Mouse (Mus musculus) lung, adult 2 months (tissue): Measurements from ENCODE around the gene Plcl2. TPM values are rescaled to one million over a fixed set of nuclear protein-coding genes. Genes with fewer than 3 reads are reported as not detected.

Experiments
- DNase-seq: peaks from one replicate; pipeline ENCODE4 v3.0.0; 2022
- H3K4me1 ChIP-seq: fragments of 200-500 bp; 2 replicates; pipeline ENCODE4 v1.6.1; 2011; ENCODE audit warnings: low read length; ENCODE audit not compliant: control insufficient read depth, insufficient read depth
- H3K4me3 ChIP-seq: fragments of 200-500 bp; replicated peaks from 2 replicates; pipeline ENCODE3; 2011; ENCODE audit warnings: low read depth, mild to moderate bottlenecking, control low read depth, low read length; ENCODE audit errors: extremely low read depth
- CTCF ChIP-seq: fragments of 200-500 bp; IDR thresholded peaks from 2 replicates; pipeline ENCODE4 v1.5.1; 2011; ENCODE audit warnings: mild to moderate bottlenecking, low read length, control low read depth; ENCODE audit not compliant: insufficient read depth
- POLR2A ChIP-seq: fragments of 200-500 bp; IDR thresholded peaks from 2 replicates; pipeline ENCODE4 v1.6.1; 2011; ENCODE audit warnings: low read depth, mild to moderate bottlenecking, control low read depth, low read length, borderline replicate concordance; ENCODE audit errors: extremely low read depth
- WGBS: fragments of 180-500 bp; shearing (Covaris S2); methylation state at CpG from one replicate; pipeline ENCODE4 v1.1.7; 2018; 5-methylcytosine and 5-hydroxymethylcytosine counted together
- polyA plus RNA-seq: library from polyadenylated mRNA; depleted of rRNA; stranded (reverse); fragments of >200 nt; gene quantifications from 2 replicates; pipeline ENCODE4 v1.2.3, GENCODE M21; 2012

Gene Plcl2
- polyA plus RNA-seq, 1 experiment: 3.0 TPM

DNA sequence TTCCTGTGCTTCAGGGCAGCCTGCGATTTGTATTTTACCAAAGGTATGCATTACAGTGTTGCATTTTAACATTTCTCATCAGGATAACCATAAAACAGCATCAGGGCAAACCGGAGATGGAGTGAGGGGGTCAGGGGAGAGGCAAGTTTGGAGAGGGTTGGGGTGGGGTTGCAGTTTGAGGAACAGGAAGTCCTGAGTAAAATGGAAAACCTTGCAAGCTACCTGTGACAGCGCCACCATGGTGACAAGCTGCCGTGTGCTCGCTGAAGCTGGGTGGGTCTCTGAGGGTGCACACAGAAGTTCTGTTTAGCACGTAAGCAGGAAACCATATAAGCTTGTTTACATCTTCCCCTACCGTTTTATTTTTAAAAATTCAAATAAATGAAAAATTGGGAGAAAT lies 25.5 kb upstream of the Plcl2 start:
- Histone ChIP-seq H3K4me1 (no peaks in the 10 kb centered on the region), H3K4me3 (no peak overlapping the region)
- no peak for TF ChIP-seq CTCF
- TF ChIP-seq POLR2A: no peak
- no peak for DNase-seq
- 60% methylated on average over 7 of the region's 7 CpGs for WGBS

- TF ChIP-seq POLR2A (no peak), CTCF (no peak)
- Histone ChIP-seq H3K4me1 (no peaks in the 10 kb centered on the region), H3K4me3 (no peak overlapping the region)
- DNase-seq: no peak
- WGBS: 58% methylated on average over 5 of the region's 5 CpGs
Measured at GRCm38 (mm10) chr17:50484981-50485380, 24.2 kb upstream of the Plcl2 start.

DNA sequence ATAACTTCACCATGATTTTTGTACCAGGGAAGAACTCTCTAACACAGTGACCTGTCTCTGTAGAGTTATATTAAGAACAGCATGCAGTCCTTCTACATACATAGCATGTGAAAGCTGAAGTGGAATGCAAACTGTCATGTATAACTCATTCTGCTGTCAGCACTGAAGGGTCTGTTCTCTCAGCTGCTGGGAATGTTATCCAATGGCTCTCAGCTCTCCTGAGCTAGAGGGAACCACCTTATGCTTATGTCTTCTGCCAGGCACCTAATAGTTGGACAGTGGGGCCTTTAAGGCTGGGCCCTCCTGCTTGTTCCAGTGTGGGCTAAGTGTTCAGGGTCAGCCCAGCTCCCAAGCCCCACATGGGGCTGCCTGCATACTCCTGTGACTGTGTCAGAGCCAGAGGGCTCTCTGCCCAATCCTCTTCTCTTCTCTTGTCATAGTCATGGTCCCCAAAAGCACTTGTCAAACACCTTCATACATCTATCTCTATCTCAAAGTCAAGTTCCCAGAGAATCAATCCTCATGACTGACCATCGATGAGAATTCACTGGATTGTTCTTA lies 22.1 kb upstream of the Plcl2 start:
- DNase-seq: no peak
- TF ChIP-seq POLR2A (no peak), CTCF (no peak)
- H3K4me3 ChIP-seq: no peak overlapping the region
- H3K4me1 ChIP-seq: no peaks in the 10 kb centered on the region
- 83% methylated on average over 1 of the region's 1 CpGs for WGBS

DNA sequence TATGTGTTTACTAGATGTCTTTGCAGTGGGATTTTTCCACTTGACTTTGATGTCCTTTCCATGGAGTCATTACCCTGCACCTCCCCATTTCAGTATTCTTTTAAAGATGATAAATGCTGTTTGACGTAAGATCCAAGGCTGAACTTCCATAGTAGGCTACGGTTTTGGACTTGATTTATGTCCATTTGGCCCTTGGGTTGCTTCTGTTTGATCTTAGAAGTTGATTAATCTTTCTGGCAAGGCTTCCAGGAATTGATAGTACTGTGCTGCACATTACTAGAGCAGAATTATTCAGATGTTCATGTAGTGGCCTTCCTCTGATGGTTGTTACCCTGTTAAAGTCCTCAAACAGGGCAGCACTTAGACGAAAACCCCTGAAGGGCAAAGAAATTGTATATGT lies 21.5 kb upstream of the Plcl2 start:
- no peaks in the 10 kb centered on the region for H3K4me1 ChIP-seq
- no peak for TF ChIP-seq POLR2A
- no peak overlapping the region for H3K4me3 ChIP-seq
- DNase-seq: no peak
- 64% methylated on average over 3 of the region's 3 CpGs for WGBS

DNA sequence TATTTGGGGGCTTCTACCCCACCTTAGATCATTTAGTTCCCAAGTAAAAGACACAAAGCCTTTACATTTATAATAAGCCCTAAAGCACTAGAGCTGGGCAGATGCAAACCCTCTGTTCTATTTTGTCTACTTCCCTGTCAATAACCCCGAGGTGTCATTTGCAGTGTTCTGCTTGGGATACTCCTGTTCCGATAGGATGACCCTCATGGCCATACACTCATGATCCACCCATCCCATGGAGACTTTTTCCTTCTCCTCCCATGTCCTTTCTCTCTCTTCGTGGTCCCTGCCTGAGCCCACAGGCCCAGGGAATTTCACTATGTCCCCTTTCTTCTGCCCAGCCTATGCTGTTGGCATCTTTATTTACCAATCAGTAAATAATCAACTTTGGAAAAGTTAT lies 20.8 kb upstream of the Plcl2 start:
- Histone ChIP-seq H3K4me3 (no peak overlapping the region), H3K4me1 (no peaks in the 10 kb centered on the region)
- no peak for DNase-seq
- WGBS: 81% methylated on average over 3 of the region's 3 CpGs
- TF ChIP-seq CTCF (no peak), POLR2A (no peak)

- WGBS: 90% methylated on average over 2 of the region's 2 CpGs
- TF ChIP-seq POLR2A (no peak), CTCF (no peak)
- DNase-seq: no peak
- H3K4me1 ChIP-seq: no peaks in the 10 kb centered on the region
- no peak overlapping the region for H3K4me3 ChIP-seq
Measured at GRCm38 (mm10) chr17:50488895-50489294, 20.3 kb upstream of the Plcl2 start.

GRCm38 (mm10) chr17:50490644-50491430 lies 18.4 kb upstream of the Plcl2 start:
- no peaks in the 10 kb centered on the region for H3K4me1 ChIP-seq
- WGBS: 84% methylated on average over 11 of the region's 11 CpGs
- H3K4me3 ChIP-seq: no peak overlapping the region
- no peak for DNase-seq
- TF ChIP-seq POLR2A: no peak
- no peak for TF ChIP-seq CTCF

DNA sequence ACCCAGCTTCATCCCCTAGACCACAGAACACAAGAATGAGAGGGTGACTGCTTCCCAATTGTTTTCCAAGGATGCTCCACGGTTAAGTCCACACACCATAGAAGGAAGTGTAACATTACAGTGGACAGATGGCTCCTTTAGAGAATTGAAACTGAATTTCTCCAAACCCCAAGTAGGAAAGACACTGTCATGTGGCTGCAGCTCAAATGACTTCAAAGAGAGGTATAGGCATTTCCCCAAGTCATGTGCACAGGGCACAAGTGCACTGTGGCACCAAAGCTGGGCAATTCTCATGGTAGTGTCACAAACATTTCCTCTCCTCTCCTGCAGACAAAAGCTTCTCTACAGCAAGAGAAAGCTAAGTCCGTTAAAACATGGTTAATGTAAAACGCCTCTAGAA lies 17.7 kb upstream of the Plcl2 start:
- TF ChIP-seq CTCF (no peak), POLR2A (no peak)
- Histone ChIP-seq H3K4me3 (no peak overlapping the region), H3K4me1 (no peaks in the 10 kb centered on the region)

DNA sequence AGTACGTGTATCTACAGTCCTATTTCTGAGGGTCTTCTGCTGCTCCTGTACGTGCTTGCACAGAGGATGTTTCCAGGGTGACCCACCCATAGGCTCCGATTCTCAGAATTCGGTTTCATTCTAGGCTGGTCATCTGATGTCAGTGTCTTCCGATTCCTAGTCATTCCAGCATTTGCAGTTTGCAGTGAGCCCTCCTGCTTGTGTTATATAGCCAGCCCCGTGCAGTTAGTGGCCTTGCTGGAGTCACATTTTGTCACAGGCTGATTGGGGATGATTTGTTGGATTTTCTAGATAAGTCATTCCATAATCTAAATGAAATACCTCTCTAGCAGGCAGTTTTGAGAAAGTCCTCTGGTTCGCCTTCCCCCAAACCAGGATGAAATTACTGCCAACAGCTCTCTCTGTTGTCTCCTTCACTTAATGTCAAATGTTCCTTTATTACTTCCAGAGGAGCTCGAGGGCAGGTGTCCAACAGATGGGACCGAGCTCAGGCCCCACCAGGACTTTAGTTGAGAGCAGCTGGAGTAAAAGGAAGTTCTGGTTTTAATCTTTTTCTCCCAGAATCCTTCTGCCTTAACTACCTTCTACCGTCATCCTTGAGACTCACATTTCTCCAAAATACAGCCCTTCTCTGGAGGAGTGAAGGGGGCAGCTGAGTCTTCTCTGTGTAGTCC lies 13.8 kb upstream of the Plcl2 start:
- H3K4me1 ChIP-seq: no peaks in the 10 kb centered on the region
- TF ChIP-seq CTCF (no peak), POLR2A (no peak)
- WGBS: 76% methylated on average over 10 of the region's 10 CpGs
- DNase-seq: no peak
- H3K4me3 ChIP-seq: no peak overlapping the region

More for the DNA sequence above, 17.7 kb upstream of the Plcl2 start:
- WGBS: 83% methylated on average over 3 of the region's 3 CpGs
- no peak for DNase-seq
